33 mouse cellular contexts compared by ENCODE assay signal in the genomic region with DNA sequence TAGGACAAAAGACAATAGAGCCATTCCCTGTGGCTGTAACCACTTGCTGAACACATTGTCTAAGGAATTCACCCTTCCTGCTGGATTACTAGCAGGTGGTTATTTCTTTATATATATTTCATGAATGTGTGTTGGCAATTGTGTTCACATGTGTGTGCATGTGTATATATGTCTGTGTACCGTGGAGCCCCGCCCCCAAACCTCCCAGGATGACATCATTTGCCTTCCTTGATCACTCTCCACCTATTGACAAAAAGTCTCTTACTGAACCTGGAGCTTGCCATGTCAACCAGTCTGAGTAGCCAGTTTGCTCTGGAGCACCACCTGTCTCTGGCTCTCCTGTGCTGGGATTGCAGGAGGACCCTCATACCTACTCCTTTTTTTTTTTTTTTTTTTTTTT. TPM values are rescaled to one million over a fixed set of nuclear protein-coding genes. Genes with fewer than 3 reads are reported as not detected.
A peak's percentile ranks its signal among the peaks of the same experiment; 100 is the strongest.
DNase-seq lines count a peak whose midpoint lies in the region; ATAC-seq and TF ChIP-seq lines count a peak whose summit lies in the region.
"Had no signal": no experiment of that assay in that cellular context is flagged by ENCODE, and none has a peak within 500 bp of the region (broad histone marks: within the 10 kb centered on the region; RNA-seq: fewer than 3 reads in every experiment).

No protein-coding gene starts in this region.

- peaks cover 17% of the 10 kb centered on the region; the same call in 1 of the 2 replicates for H3K4me1 ChIP-seq in forebrain, postnatal 0 days (ENCODE audit: insufficient read depth)
- 0 out of 2 replicates have a peak, but pooled peaks cover 8% of the 10 kb centered on the region for H3K4me1 ChIP-seq in hindbrain, embryonic 12.5 days
- H3K4me1 ChIP-seq: neural tube, embryonic 12.5 days had no signal

- no peak for TF ChIP-seq CTCF in forebrain, postnatal 0 days (IDR thresholded peaks at IDR 0.05; ENCODE audit: low read depth)

- no peaks in the 10 kb centered on the region for H3K27me3 ChIP-seq in forebrain, postnatal 0 days (ENCODE audit: insufficient read depth, low read length)
- 0 out of 2 replicates have a peak, but pooled peaks cover 9% of the 10 kb centered on the region for H3K27me3 ChIP-seq in hindbrain, embryonic 12.5 days
- H3K27me3 ChIP-seq: CH12.LX; forebrain, embryonic 13.5 days; liver, embryonic 15.5 days; neural tube, embryonic 12.5 days had no signal

- DNase-seq in spleen, postnatal 36 days (ENCODE audit: low spot score in 2 of 2): peak; percentile 25 to 45
- DNase-seq in spleen, postnatal 14 days (ENCODE audit: low spot score in 2 of 2): no peak
- DNase-seq in T-cell, adult 2 months (ENCODE audit: low spot score): peak; percentile 72
- peak; percentile 66 for DNase-seq in thymus, postnatal 0 days (ENCODE audit: low spot score)
- DNase-seq in thymus, postnatal 4 days: peak; percentile 82
- no peak for DNase-seq in forebrain, postnatal 0 days
- DNase-seq in kidney, postnatal 10 days: no peak
- DNase-seq: adrenal gland, adult 8-10 months; cerebellum, adult 2 months; cerebellum, postnatal 14 days; gastrocnemius, postnatal 14 days; kidney, adult 9 months; kidney, postnatal 36 days; layer of hippocampus, adult 9-11 months; liver had no signal

- ATAC-seq in forebrain, postnatal 0 days: no peak
- no peak for ATAC-seq in hindbrain, embryonic 12.5 days (ENCODE audit: low FRiP score)
- ATAC-seq: forebrain, embryonic 13.5 days; hindbrain, postnatal 0 days; intestine, embryonic 16.5 days; midbrain, embryonic 16.5 days had no signal

- no peak overlapping the region for H3K9ac ChIP-seq in forebrain, postnatal 0 days
- H3K9ac ChIP-seq in hindbrain, embryonic 12.5 days: no peak overlapping the region
- H3K9ac ChIP-seq: forebrain, embryonic 13.5 days; heart, embryonic 15.5 days; liver, embryonic 15.5 days; lung, embryonic 15.5 days; neural tube, embryonic 12.5 days had no signal

- WGBS in forebrain, postnatal 0 days: 82% methylated on average over 2 of the region's 2 CpGs
- 90% methylated on average over 2 of the region's 2 CpGs for WGBS in hindbrain, embryonic 12.5 days

- H3K4me2 ChIP-seq in forebrain, postnatal 0 days (ENCODE audit: low read depth): no peak overlapping the region
- H3K4me2 ChIP-seq in hindbrain, embryonic 12.5 days (replicated peaks): no peak overlapping the region
- H3K4me2 ChIP-seq: forebrain, embryonic 13.5 days; heart, embryonic 15.5 days; liver, embryonic 15.5 days; lung, embryonic 15.5 days; midbrain, embryonic 11.5 days; neural tube, embryonic 12.5 days had no signal

- no peaks in the 10 kb centered on the region for H3K36me3 ChIP-seq in forebrain, postnatal 0 days (ENCODE audit: insufficient read depth)
- H3K36me3 ChIP-seq in hindbrain, embryonic 12.5 days: no peaks in the 10 kb centered on the region
- H3K36me3 ChIP-seq: heart, embryonic 10.5 days; heart, embryonic 15.5 days; liver, embryonic 15.5 days; lung, embryonic 15.5 days; neural tube, embryonic 12.5 days had no signal

- H3K4me3 ChIP-seq in forebrain, postnatal 0 days (ENCODE audit: low read depth, low read length): no peak overlapping the region
- no peak overlapping the region for H3K4me3 ChIP-seq in hindbrain, embryonic 12.5 days
- H3K4me3 ChIP-seq: erythroblast, embryonic 14.5 days; forebrain, embryonic 13.5 days; heart, embryonic 10.5 days; heart, embryonic 15.5 days; liver, embryonic 15.5 days; lung, embryonic 15.5 days; neural tube, embryonic 12.5 days had no signal

- no peak overlapping the region for H3K27ac ChIP-seq in forebrain, postnatal 0 days (ENCODE audit: low read depth, low read length)
- no peak overlapping the region for H3K27ac ChIP-seq in hindbrain, embryonic 12.5 days
- H3K27ac ChIP-seq: forebrain, embryonic 13.5 days; heart, embryonic 10.5 days; heart, embryonic 15.5 days; hindbrain, postnatal 0 days; liver, embryonic 15.5 days; lung, embryonic 15.5 days; neural tube, embryonic 12.5 days had no signal

- H3K9me3 ChIP-seq in forebrain, postnatal 0 days (ENCODE audit: low read length): no peaks in the 10 kb centered on the region
- H3K9me3 ChIP-seq in hindbrain, embryonic 12.5 days (replicated peaks): no peaks in the 10 kb centered on the region
- H3K9me3 ChIP-seq: forebrain, embryonic 13.5 days; heart, embryonic 10.5 days; heart, embryonic 15.5 days; liver, embryonic 15.5 days; lung, embryonic 15.5 days; neural tube, embryonic 12.5 days had no signal

RNA-seq across cellular contexts. Expression of a gene that starts 39.6 kb away (rescaled TPM):
- 0.22 and 0.27 TPM in 2 replicates for polyA plus RNA-seq in thymus, postnatal 0 days (2015; fragmentation: Nextera tagmentation; extraction: Ambion mirVana)
- 22.1 and 26.4 TPM in 2 replicates for total RNA-seq in forebrain, postnatal 0 days (2014; rRNA removed)
- polyA plus RNA-seq in forebrain, postnatal 0 days (2015; fragmentation: Nextera tagmentation; extraction: Ambion mirVana): 1.1 and 1.4 TPM in 2 replicates
- 0.36 and 0.52 TPM in 2 replicates for polyA plus RNA-seq in hindbrain, embryonic 12.5 days (2016; fragmentation: Nextera tagmentation; extraction: Ambion mirVana)
- total RNA-seq: CH12.LX; ES-E14; gastrocnemius, postnatal 14 days; granulocyte monocyte progenitor cell, adult 5-6 weeks; heart, postnatal 25 days; megakaryocyte progenitor cell, adult 5-6 weeks had no signal
- polyA plus RNA-seq: erythroblast, embryonic 14.5 days; heart, embryonic 10.5 days; heart, embryonic 15.5 days; limb, embryonic 11.5 days; liver, embryonic 15.5 days; lung, embryonic 15.5 days had no signal

RNA-seq across cellular contexts. Expression of a gene that starts 56.6 kb away (rescaled TPM):
- polyA plus RNA-seq in thymus, postnatal 0 days (2015; fragmentation: Nextera tagmentation; extraction: Ambion mirVana): 2.2 and 2.3 TPM in 2 replicates
- total RNA-seq in forebrain, postnatal 0 days (2014; rRNA removed): 9.6 and 12.9 TPM in 2 replicates
- 10.3 and 16.9 TPM in 2 replicates for polyA plus RNA-seq in forebrain, postnatal 0 days (2015; fragmentation: Nextera tagmentation; extraction: Ambion mirVana)
- polyA plus RNA-seq in hindbrain, embryonic 12.5 days (2016; fragmentation: Nextera tagmentation; extraction: Ambion mirVana): 8.6 and 9.6 TPM in 2 replicates

Comparison
In these comparisons a context has a peak if more than half of its experiments do, and no peak if none do; other contexts are left out.
1. DNase-seq: peak in spleen, postnatal 36 days (2 of 2), T-cell, adult 2 months (single experiment), thymus, postnatal 0 days (single experiment) and thymus, postnatal 4 days (single experiment); none in spleen, postnatal 14 days (0 of 2), forebrain, postnatal 0 days (single experiment) and kidney, postnatal 10 days (single experiment).